Mouse (Mus musculus) testis, adult 2 months (tissue): ENCODE data around the gene Ap1ar.

Experiments used
- CTCF ChIP-seq: fragments of 200-500 bp; IDR thresholded peaks from 2 replicates; pipeline ENCODE4 v1.5.1; 2012; ENCODE audit warnings: low read depth, mild to moderate bottlenecking, inconsistent platforms, low read length, moderate library complexity; ENCODE audit not compliant: control insufficient read depth, insufficient read depth, insufficient replicate concordance
- POLR2A ChIP-seq: fragments of 200-500 bp; IDR thresholded peaks from 2 replicates; pipeline ENCODE4 v1.6.1; 2012; ENCODE audit warnings: low read depth, mild to moderate bottlenecking, inconsistent platforms, low read length, moderate library complexity; ENCODE audit not compliant: control insufficient read depth

GRCm38 (mm10) chr3:127826503-127826902 lies 10.8 kb downstream of the Ap1ar start:
- no peak for TF ChIP-seq CTCF
- no peak for TF ChIP-seq POLR2A
